Mouse (Mus musculus): Measurements from ENCODE around the gene Tmem206.
A peak's percentile ranks its signal among the peaks of the same experiment; 100 is the strongest.

Gene Tmem206

DNA sequence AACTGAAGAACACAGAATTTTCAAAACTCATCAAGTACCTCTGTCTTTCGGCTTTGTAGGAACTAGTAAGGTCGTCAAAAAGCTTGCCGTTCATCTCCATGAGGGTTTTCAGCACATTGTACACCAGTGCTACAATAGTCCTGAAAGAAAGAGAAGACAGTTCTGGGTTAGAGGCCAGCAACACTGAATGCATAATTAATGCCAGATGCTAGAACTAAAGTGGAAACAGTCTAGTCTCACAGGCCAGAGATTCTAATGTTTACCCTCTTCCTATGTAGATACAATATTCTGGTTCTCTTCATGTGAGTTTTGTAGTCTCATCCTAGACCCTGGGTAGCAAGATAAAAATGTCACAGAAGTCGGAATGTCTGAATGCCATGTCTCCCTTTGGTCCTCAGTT is 28.1 kb downstream of the Tmem206 start:
- no peak for DNase-seq

DNA sequence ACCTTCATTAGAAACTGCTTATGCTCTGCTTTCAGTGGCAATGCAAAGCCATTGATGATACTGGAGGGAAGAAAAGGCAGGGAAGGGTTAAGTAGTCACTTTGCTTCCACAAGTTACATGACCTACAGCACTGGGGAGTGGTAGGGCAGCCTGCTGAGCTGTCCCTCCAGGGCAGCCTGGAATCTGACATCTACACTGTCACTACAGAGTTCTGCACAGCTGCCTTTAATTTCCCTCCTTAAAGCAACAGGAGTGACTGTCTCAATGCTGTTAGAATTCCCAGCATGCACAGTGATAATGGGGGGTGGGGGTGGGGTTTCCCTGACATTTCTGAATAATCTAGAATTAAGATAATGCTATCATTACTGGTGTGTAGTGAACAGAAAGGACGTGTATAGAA is 31.2 kb downstream of the Tmem206 start:
- DNase-seq = no peak

DNA sequence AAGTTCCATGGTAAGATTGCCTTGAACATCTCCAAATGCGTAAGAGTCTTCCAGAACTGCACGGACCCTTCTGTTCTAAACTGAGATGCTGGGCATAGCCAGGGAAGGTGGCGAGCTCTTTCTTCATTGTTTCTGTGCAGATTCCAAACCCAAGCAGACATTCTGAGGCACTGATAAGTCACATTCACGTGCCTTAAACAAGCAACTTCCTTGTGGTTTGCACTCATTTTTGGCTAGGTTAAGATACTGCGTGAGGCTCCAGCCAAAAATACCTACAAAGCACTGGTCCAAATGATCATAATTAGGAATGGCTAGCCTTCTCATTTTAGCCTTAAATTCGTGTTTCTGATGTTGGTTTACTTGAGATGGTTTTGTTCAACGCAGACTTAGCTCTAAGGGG is 33.8 kb downstream of the Tmem206 start:
- DNase-seq = no peak

DNA sequence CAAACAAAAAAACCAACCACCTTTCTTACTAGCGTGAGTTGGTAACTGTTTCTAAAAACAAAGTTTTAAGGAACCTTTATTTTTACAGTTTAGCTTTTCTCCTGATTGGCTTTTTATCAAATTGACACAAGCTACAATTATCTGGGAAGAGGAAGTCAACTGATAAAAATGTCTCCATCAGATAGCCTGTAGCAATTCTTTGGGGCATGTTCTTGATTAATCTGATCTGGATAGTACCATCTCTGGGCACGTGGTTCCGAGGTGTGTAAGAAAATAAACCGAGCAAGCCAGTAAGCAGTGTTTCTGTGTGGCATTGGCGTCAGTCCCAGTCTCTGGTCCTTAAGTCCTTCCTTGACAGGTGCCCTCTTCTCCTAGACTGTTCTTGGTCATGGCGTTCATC is 36.7 kb downstream of the Tmem206 start:
- DNase-seq = no peak

DNA sequence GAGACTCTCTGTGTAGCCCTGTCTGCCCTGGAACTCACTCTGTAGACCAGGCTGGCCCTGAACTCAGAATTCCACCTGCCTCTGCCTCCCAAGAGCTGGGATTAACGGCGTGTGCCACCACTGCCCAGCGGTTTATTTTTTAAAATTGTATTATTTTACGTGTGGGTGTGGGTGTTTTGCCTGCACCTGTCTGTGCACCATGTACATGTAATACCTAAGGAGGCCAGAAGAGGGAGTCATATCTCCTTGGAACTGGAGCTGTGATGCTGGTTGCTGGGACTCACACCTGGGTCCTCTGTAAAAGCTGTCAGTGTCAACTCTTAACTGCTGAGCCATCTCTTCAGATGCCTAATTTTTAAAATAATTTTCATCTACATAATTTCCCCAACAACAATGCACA is 38.8 kb downstream of the Tmem206 start:
- peak in 1 of 2 experiments; percentile 30 for DNase-seq

DNA sequence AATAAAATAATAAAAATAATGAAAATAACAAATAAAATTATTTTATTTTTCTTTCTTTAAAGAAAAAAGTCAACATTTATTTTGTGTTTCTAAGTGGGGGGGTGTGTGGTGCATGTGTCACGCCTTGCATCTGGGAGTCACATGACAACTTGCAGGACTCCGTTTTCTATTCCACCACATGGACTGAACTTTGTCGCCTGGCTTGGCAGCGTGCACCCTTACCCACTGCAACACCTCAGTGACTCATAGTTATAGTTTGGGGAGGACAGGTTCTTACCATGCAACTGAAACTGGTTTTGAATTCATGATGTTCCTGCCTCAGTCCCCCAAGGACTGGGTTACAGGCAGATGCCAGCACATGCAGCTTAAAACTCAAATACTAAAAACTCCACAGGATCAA is 42.5 kb downstream of the Tmem206 start:
- DNase-seq = no peak

DNA sequence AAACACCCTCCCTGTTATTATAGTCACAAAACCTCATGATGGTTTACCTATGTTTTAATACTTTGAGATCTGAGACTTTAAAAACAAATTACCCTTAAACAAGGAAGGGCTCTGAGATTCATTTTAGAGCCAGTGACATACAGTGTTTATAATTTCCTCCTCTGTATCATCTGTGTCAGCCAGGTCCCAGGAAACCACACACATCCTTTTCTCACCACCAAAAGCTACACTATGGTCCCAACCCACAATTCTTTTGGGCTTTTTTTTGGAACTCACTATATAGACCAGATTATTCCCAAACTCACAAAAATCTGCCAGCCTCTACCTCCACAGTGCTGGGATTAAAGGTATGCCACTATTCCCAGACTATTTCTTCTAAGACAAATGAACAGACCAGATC is 43.4 kb downstream of the Tmem206 start:
- no peak for DNase-seq

DNA sequence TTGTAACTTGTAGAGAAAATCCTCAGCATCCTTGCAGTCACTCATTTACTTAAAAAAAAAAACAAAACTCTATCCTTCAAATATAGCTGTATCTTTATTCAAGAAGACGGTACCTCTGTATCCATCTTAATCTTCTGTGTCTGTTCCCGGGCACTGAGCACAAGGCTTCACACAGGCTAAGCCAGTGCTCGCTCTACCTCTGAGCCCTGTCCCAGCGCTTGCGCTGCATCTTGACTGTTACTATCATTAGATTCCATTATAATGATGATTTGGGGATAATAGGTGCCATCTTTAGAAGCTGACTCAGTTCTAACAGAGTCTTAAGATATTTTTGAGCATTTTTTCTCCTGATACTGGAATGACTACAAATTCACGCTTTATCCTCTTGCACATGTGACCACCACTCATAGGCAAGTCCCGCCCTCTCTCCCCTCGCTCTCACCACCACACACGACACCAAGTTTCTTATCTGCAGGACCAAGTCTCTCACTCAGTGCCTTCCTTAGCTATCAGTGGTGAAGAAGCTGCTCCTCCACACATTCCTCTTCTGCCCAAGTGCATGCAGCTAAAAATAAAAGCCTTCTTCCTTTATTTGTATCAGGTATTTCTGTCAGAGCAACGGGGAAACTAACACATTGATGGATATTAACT is 49.4 kb downstream of the Tmem206 start:
- DNase-seq = no peak

DNA sequence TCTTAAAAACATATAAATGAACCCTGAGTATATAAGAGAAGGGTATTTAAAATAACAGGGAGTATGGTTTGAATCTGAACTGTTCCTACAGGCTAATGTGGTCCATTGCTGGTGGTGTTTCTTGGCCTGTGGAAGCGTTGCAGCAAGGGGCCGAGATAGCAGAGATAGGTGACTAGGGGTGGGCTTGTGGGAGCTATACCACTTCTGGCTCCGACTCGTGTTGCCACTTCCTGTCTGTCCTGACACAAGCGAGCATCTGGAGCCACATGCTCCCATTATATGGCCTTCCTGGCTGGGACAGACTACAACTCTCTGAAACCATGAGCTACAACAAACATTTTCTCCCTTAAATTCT is 49.9 kb downstream of the Tmem206 start:
- DNase-seq = no peak

DNA sequence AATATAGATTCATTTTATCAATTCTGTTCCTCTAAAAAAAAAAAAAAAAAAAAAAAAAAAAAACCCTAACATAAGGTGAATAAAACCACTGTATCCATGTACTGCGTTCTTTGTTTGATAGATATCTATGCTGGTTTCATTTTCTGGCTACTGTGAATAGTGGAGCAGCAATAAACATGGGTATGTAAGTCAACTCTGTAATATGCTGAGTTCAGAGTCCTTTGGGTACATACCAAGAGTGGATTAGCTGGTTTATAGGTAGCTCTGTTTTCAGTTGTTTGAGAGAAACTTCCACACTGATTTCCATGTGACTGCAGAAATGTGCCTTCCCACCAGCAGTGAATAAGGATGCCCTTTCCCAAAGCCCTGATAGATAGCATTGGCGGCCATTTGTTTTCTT is 52.4 kb downstream of the Tmem206 start:
- no peak for DNase-seq

DNA sequence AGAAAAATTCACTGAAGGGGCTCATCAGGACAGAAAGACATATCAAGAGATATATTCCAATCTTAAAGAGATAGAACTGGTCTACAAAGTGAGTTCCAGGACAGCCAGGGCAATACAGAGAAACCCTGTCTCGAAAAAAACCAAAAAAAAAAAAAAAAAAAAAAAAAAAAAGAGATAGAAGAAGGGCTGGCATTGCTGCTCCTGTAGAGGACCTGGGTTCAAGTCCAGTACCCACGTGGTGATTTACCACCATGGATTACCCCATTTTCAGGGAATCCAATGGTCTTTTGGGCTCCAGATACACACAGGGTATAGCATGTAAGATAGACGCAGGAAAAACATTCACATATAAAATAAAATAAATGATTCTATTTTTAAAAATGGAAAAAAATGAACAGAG is 55.1 kb downstream of the Tmem206 start:
- no peak for DNase-seq

DNA sequence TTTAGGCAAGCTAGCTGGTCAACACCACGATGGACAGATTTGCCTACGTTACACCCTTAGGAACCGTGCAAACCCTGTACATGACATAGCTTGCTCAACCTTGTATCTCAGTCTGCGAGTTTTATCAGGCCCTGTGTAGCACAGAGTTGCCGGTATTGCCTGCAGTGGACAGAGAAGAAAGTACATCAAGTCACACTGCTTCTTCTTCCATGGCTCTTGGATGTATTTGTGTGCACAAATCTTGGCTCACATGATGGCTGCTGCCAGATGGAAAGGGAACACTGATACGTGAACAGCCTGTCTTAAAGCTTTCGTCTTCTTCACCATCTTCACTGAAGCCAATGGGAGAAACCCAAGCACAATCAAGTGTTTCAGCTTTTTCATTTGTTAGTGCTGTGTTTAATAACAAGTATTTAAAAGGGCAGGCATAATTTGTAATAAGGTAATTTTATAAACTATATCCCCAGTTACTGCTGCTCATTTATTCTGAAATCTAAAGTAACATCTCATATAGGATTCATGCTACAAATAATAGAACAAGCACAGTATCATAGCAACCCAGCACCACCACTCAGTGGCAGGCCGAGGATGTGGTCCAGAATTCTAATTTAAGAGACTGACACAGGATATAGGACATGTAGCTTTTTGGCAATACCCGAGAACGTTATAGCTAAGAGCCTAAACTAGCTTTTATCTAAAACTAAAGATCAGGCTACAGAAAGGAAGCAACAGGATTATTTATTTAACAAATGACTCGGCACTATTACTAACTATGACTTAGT is 56.4 kb downstream of the Tmem206 start:
- DNase-seq = no peak

DNA sequence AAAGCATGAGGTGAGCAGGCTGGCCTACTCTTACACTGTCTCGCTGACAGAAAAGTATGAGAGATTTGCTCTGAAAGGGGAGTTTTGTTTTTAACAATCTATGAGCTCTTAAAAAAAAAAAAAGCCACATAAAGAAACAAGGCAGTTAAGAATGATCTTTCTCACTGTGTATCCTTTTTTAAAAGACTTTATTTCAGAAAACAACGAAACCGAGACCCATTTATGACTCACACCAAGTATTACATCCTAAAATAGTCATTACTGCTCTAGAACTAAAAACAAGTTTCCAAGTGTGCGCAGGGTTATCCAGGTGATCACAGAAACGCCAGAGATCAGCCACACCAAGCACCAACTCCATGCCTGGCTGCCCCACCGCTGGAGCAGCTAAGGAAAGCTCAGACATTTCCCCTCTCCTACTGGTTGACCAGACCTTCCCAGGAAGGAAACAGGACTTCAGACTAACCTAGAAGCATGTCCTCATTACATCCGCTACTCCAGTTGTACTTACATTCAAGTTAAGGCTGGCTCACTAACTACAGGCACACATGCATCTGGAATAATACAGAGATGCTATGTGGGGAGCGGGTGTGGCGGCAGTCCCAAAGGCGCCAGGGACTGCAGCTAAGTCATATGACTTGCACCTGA is 59.2 kb downstream of the Tmem206 start:
- no peak for DNase-seq

DNA sequence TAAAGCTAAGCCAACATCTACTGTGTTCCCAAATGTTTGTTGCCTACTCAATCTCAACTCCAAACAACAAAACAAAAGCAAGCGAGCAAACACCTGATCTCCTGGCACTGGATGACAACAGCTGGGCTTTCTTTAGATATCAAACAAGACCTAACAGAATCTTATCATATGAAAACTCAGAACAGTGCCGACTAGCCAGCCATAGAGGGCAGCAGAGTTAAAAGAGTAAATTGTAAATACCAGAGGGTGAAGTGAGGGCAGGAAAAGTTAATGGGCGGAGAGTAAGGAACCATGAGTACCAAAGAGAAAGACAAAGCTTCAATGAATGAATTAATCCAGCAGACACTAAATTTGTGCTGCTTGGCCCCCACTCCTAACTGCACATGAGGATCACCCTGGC is 65.6 kb downstream of the Tmem206 start:
- DNase-seq = peak in 1 of 2 experiments; percentile 58

DNA sequence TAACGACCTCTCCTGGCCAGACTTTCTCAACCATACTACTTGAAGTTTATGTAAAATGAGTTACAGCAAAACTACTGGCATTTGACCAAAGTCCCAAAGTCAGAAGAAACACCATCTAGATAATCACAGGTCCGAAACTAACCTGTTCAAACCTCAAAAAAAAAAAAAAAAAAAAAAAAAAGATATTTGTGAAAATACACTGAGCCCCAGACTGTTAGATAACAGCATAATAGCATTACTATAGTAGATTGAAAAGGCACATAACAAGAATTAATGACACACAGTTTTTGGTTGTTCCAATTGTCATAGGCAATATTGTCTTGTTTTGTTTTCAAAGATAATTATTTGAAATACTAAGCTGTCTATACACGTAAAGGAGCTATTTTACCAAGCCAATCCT is 67.8 kb downstream of the Tmem206 start:
- no peak for DNase-seq

DNA sequence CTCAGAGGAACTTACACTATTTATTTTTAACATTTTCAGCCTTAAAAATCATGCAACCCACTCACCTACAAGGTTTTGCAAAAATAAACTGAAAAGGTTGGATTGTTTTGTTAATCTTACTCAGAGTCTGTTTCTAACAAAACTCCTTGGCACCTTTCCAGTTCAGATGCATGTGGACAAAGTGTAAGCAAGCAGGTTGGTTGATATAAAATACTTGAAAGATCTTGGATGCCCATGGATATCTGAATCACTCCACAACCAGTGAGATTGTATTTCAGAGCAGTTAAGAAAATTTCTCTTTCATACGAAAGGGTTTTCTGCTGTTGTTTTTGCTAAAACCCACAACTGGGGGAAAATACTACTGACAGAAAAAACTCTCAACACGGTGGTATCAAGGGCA is 68.4 kb downstream of the Tmem206 start:
- DNase-seq = no peak

DNA sequence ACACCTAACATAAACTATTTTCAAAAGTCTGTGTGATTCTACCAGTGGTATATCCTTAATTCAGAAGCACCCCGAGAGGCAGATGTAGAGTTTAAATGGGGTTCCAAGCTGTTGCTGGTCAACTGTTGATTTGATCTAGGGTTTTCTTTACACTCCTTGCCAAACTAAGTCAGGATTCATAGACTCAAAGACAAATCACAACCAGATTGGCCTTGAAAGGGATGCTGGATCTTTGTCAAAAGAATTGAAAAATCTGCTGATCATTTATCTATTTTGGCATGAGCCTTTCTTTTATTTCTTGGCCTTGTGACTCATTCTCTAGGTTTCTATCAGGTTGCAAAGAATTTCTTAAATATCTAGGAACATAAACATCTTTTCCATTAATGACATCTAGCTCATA is 69.5 kb downstream of the Tmem206 start:
- DNase-seq = no peak

DNA sequence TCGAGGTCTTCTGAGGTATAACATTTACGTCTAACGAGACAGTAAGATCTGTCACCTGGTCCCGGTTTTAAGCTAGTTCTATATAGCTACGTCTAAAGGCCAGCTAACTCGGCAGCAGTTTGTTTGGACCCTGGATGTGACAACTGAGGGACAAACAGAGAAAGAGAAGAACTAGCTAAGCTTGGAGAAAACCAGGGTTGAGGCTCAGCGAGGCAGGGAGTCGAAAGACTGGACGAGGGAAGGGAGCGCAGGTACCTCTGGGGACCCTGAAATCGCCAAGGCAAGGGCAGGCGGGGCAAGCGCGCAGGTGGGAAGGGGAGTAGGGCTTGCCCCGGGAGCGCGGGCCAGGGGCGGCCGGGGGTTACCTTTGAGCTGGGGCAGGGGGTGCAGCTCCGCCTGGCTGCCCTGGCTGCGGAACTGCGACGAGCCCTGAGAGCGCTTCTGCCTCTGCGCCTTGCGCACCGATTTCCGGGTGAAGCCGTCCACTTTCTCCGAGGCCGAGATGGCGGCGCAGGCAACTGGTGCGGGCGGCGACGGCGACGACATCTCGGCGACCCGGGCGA is 70.2 kb downstream of the Tmem206 start:
- DNase-seq = peak; percentile 70 to 73

DNA sequence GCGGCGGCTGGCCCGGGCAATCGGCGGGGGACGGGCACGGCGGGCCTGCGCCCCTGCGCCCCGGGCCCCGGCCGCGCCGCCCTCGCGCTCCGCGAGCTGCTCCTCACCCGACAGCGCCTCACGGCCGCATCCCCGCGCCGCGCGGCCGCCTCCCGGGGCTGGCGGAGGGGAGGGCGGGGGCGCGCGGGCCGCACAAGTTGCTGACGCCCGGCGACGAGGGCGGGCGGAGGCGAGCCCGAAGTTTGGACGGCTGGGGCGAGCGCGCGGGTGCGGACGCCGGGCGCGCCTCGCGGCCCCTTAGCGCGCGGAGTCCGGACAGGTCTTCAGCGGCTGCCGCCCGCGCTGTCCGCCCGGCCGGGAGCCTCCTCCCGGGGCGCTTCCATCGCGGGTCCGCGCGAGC is 70.7 kb downstream of the Tmem206 start:
- peak in 1 of 2 experiments; percentile 53 for DNase-seq

DNA sequence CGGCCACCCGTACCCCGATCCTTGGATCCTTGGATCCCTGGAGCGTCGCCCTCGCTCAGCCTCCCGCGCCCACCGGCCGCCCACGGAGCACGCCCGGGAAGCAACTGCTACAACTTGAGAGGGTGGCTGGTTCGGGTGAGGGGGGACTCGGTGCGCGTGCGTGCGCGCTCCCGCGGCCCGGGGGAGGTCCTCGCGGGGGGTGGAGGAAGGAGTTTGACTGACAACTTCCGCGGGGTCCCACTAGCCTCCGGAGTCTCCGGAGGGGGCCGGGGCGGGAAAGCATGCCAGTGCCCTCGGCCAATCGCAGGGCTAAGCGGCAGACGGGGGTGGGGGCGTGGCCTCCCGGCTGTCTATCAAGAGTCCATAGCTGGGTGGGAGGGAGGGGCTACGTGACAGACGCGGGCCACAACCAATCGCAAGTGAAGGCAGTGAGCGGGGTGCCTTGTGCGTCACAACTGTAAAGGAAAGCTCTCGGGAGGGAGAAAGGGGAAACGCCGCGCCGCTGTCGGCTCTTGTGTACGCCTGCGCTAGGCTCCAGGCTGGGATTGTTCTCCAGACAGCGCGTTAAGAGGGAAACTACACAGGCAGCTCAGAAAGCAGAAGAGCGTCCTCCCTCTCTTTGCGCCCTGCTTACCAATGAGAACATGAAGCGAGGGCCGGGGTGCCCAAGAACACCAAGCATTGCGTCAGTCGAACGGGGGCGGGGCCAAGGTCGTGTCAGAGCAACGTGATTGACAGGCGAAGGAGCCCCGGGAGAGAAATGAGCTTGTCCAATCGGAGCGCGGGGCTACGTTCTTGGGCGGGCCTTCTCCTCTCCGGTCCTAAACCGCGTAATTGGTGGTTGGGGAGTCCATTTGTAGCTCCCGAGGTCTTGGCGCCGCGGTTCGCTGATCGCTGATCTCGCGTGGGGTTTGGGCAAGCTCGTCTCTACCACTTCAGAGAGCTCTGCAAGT is 71.5 kb downstream of the Tmem206 start:
- peak; percentile 100 for DNase-seq

All from thymus, adult 18-20 months (tissue).